Mouse (Mus musculus) neural tube, embryonic 10.5 days (tissue): Measurements from ENCODE around the gene Wdpcp.
A peak's percentile ranks its signal among the peaks of the same experiment; 100 is the strongest.

Source experiments
- DNase-seq: peaks from one replicate; pipeline ENCODE4 v3.0.0-alpha.2; 2017; ENCODE audit warnings: low spot score; ENCODE audit errors: extremely low spot score

The Wdpcp gene

DNA sequence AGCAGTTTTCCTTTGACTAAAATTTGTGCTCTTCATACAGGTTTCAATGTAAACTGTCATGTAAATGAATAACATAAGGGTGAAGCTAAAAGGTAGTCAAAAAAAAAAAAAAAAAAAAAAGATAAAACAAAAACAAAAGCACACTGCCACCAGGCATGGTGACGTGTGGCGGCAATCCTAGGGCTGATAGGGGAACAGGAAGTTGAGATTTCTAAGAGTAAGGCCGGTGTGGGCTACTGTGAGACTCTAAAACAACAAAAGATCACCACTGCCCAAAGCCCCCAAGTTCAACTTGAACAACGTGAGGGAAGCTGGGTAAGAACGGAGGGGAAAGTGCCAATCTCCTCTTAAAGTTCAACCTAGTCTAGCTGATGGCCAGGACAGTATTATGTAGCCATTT, 3.0 kb upstream of the Wdpcp start:
- DNase-seq, result no peak

DNA sequence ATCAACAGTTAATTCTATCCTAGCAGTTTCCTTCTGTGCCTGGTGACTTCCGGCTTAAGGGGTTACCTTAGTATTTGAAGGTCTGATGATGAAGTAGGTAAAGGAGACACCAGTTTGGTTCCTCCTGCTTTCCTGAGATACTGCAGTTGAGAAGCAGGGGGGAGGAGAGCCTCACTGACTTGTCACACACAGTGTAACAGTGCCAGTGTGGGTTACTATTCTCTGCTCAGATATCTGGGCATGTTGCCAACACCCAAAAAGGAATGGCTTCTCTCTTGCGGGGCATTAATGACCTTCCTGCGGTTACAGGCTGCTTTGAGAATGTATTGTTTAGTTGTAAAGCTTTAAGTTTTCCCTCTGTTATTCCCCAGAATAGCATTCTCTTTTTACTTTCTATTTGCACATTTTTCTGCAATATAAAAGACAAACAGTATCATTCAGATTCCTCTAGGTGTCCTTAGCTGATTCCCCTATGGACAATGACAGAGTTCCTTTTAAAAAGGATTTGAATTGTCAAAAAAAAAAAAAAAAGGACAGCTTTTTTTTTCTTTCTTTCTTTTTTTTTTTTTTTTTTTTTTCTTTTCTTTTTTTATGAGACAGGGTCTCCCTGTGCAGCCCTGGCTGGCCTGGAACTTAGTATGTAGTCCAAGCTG, 2.5 kb upstream of the Wdpcp start:
- no peak for DNase-seq

DNA sequence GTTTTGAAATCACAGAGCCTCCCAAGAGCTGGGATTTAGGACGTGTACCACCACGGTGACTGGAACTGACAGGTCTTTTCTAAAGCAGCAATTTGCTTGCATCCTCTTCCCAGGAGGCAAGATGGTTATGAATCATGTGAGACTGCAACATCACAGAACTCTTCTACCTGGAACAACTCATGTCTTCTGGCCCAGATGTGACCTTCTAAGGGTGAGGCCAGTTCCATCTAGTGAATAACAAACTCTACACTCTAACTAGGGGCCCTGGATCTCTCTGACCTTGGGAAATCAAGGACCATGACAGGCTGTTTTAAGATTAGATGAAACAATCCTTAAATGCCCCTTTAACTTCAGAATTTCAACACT, 1.9 kb upstream of the Wdpcp start:
- no peak for DNase-seq

DNA sequence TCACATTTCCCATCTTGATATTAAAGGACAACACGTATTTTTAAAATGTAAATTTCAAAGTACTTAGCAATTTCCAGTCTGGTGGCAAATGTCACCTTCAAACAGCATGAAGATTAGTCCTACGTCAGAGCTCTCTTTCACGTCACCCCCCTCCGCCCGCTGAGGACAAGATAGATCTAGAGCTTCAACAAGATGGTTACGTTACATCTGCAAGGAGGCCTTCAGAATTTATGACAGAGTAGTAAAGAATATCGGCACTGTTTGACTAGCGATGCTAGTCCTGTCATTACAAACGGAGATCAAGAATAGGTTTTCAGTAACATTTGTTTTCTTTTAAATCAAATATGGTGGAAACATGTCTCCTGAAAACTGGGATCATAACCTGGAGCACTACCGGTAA, 1.1 kb upstream of the Wdpcp start:
- no peak for DNase-seq

DNA sequence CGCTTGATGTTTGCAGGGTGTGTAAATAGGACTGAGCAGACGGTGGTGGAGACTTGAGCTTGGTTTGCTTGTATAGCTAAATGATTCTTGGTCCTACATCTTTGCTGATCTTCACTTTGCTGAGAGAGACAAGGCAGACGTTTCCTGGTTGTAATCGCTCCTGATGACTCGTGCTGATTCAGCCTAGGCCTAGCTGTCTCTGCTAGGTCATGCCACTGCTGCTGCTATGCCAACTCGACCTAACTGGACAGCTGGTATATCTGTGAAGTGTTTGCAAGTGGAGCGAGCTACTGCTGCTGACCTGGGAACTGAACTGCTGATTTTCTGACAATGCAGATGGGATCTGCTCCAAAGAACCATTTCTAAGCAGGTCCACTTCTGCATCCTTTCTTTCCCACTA, 9.4 kb downstream of the Wdpcp start:
- DNase-seq, result no peak

DNA sequence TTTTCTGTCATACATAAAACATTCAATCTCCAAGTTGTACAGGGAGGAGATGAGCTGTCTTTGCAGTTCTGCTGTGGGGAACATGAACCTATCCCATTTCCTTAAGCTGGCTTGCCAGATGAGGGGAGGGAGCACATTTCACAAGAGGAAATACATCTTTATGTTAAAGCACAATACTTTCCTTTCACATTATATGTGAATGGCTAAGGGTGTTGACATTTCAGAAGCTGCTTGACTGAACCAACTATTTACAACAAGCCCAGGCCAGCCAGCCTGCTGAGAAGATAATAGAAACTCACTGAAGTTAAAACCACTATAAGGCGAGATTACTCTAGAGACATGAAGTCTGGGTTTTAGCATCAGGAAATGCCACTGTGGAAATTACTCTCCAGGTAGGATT, 11.3 kb downstream of the Wdpcp start:
- DNase-seq, result no peak

DNA sequence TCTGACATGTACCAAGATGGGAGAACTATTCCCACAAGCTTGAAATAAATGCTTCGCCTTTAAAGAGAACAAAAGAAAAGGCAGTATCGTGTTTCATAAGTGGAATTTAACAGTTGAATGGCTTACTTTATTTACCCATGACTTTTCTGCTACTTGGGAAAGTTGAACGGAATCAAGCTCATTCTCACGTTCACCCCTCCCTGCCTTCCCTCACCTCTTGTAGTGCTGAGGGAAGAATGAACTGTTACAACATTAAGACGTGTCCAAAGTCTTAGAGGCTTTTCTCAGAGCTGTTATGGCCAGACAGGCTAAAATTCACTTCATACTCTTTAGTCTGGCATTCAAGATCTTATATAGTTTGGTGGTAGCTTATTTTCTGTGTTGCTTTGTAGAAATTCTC, 30.5 kb downstream of the Wdpcp start:
- no peak for DNase-seq

DNA sequence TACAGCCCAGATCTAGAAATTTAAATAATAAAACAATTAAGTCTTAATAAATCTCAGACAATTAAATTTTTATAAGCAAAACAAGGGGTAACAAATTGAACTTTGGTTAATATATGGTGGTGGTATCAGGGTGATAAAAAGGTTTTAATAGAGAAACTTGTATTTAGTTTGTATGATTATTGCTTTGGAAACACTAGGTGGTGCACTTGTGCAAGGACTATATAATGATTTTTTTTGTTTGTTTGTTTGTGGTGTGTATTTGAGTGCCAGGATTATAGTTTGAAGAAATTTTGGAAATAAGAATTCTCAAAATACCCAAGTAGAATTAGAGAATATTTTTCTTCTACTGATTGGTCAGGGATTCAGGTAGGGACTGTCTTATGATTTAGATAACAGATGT, 43.9 kb downstream of the Wdpcp start:
- no peak for DNase-seq

DNA sequence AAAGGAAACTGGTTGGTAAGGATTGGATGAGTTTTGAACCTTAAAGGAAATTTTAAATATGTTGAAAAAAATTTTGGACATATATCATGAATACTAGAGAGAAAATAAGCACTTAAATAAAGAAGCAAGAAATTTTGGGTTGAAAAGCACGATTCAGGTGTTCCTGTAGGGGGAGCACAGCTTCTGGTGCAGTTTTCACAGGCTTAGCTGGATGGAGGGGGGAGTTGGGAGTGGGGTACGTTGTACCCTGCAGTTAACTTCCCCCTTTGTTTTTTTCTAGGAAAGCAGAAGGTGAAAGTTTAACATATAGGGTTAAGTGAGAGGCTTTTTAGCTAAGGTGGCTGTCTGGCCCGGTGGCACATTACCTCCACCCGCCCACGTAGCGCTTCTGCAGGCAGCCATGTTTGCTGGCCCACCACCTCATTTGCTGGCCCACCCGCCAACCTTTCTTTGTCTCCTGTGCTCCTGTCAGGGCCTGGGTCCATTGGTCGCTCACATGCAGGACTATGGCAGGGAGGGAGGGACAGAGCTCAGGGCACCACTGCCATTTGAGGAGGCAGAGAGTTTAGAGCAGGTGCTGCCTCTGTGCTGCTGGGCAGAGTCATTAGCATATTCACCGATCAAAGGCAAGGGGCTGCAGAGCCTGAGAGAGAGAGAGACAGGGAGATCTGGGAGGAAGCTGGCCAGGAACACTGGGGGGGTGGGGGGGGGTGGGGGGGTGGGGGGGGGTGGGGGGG, 62.3 kb downstream of the Wdpcp start:
- no peak for DNase-seq

DNA sequence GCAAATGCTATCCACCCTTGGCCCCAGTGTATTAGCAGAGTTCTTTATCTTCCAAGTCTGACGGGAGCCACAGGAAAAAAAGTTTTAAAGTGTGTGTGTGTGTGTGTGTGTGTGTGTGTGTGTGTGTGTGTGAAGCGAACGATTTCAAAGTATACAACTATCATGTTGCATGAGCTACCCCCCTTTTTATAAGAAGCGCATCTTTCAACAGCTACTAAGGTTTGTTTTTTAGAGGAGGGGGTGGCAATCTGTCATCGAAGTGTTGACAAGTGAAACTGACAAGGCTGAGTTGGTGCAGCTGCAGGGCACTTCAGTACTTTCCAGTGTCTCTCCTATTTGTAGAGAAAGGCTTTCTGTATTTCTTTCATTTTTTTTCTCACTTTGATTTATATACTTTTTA, 66.3 kb downstream of the Wdpcp start:
- peak; percentile 23 for DNase-seq

DNA sequence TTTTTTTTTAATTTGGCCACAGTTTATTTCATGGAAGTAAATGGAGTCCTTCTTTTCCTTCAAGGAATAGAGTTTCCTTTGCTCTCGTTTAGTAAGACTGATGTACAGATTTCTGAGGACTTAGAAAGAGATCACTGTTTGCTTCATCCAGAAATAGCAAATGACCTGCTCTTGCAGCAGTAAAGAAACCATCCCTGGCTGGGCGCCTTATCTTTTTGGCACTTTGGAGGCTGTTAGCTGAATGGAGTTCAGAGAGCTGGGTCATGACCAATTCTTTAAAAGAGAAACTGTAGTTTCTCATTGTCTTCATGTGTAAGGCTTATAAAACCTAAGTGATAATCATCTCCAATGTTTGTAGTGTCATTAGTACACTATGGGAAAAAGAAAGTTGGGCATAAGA, 67.5 kb downstream of the Wdpcp start:
- no peak for DNase-seq

DNA sequence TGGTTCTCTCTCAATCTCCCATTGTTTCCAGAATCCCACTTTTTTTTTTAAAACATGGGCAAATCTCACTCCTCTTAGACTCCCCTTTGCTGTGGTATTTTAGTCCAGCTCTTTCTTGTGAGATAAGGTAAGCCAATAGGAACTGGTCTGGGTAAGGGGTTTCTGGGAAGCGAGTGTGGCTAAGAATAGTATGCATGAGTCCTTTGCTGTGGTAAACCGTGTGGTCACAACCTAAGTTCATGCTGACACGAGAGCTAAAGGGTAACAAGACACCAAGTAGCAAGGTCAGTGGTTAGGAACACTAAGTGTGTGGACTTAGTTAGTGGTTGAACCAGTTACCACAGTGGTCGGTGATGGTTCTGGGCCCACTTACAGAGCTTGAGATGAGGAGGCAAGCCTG, 72.2 kb downstream of the Wdpcp start:
- no peak for DNase-seq

DNA sequence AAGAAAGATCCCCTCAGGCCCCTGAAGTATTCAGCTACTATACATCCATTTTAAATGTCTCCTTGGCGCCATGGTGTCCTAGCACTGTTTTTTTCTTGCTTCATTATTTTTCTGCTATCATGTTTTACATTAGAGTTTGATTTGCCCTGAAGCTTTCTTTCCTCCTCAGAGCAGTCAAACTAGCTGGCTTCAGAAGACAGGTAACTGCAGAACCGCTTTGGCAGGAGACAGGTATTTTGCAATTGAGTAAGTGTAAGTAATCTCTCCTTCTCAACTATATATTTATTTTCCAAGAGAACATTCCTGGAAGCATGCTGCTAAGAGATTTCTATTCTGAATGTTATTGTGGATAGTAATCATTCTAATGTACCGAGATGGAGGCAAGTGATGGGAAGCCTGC, 74.1 kb downstream of the Wdpcp start:
- DNase-seq, result no peak

DNA sequence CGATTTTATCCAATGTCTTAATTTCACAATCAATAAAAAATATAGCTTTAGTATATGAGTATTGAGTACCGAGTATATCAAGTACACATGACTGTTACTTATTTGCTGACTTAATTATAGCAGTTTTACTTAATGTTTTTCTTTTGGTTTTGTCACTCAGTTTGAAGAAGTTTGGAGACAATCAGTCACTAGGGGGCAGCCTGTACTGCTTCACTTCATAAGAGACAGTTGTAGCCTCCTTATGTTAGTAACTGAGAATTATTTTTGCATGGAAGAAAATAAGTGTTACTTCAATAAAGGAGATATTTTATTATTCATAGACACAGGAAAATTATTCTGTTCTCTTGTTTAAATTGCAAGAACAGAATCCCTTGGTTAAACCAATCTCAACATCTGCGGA, 87.0 kb downstream of the Wdpcp start:
- no peak for DNase-seq

DNA sequence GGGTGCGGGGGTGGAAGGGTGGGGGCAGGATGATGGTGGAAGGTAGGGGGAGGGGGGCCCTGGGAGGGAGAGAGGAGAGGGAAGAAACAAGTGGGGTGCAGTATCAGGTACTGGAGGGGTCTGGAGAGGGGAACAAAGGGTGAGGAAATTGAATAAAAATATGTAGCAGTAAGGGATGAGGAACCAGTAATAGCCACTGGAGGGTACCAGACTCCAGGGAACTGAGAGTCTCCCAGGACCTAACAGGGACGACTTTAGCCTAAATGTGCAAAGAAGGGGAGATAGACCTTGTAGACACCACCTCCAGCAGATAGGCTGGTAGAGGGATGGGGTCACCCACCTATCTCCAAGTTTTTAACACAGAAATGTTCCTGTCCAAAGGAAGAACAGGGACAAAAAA, 105.0 kb downstream of the Wdpcp start:
- no peak for DNase-seq

DNA sequence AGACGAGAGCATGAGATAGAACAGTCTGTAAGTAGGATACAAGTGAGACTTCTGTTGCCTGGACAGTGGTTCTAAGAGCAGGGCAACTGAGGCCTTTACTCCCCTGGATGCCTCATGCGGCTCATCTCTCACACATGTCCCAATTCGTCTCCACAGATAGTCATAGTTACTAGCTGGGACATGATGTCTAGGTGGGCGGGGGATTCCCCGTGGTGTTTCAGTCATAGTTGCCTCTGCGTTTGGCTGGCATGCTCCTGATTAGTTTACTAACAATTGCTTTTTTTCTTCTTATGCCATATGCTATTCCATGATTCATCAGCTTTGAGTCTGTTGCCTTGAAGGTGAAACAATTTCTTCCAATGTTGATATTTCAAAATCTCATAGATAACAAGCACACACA, 116.4 kb downstream of the Wdpcp start:
- DNase-seq, result no peak

DNA sequence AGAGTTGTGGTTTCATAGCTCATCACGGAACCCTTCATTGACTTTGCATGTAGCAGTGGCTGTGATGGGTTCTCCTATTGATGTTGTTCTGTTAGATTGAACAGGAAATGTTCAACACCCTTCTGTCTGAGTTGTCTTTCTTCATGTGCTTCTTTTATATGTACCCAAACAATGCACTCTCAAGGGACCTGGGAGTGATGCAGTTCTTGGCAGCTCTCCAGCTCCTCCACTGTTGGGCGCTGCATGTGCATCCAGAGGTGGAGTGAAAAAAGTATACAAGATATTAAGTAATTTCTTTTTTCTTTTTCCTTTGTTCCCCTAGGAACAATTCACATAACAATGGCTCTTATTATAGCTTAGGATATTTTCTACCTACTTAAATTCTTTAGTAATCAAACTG, 118.7 kb downstream of the Wdpcp start:
- no peak for DNase-seq

DNA sequence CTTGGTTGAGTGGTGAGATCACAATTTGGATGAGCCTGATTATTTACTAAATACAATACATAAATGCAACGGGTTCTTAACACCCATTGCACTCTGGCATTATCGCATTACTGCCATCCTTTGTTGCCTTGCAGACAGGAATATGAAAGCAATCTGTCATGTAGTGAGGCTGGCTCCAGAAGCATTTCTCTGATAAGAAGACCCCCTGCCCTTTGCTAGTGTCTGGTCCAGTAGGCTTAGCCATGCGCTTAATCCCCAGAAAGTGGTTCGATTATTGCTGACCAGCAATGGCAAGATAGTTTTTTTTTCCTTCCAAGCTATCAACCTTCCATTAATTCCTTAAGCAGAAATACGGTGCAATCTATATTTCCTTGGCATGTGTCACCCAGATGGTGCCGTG, 122.1 kb downstream of the Wdpcp start:
- no peak for DNase-seq

DNA sequence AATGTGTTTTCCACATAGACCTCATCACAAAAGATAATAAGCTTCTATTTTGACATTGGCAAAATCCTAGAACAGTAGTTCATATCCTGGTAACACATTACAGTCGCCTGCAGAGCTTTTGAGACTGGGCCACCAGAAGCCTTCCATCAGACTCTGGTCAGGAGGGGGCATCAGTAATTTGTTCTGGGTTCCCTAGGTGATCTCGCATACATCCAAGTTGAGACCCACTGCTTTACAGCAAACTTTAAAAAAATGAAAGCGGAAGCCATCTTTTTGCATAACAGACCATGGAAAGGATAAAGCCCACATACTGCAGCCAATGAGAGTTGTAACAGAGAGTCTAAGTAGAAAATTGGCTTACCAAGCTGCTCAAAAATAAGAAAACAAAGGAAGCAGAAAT, 125.6 kb downstream of the Wdpcp start:
- DNase-seq, result no peak

DNA sequence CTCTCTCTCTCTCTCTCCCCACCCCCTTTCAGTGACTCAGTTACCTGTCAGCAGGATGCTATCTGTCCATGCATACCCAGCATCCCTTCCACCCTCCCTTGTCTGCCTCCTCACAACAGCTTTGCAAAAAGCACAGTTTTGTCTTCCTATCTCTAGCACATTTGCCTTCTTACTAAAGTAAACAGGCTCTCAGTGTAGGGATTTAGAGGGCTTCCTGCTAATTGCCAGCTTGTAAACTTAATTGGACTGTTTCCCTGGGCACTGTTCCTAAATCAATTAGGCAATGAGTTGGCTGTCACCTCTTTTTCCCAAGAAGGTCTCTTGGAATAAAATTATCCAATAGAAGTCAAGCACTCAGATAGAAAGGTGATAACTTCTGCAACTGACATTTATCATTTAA, 141.5 kb downstream of the Wdpcp start:
- no peak for DNase-seq

DNA sequence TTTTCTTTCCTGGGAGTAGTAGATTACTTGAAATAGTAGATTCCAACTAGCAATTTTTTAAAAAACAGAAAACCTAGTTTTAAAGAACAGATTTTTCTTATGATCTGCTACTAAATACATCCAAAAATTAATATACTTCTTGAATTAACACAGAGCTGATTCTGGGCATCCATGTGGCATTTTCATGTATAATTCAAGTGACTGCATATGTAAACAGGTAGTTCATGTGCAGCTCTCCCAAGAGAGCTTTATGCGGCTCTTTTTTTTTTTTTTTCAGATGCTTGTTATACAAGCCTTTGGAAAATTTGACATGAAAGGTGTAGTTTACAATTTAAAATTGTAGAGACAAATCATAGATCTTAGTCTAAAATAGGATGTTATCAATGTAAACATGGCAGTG, 142.0 kb downstream of the Wdpcp start:
- DNase-seq, result no peak

DNA sequence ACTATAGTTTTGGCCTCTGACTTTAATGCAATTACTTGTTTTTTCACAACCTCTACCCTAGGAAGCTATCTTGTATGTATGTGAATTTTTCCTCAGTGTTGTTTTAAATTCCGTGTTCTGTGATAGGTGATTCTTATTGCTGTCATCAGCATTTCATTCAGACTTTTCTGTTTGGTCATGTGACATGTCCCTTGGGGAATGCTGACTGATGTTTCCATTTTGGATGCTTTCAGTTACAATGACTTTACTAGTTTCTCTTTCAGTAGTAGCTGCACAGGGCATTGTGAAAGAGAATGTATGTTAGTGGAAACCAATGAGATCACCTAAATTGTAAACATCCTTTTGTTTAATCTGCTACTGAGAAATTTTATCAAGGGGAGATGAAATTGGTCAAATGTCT, 154.3 kb downstream of the Wdpcp start:
- DNase-seq, result no peak

DNA sequence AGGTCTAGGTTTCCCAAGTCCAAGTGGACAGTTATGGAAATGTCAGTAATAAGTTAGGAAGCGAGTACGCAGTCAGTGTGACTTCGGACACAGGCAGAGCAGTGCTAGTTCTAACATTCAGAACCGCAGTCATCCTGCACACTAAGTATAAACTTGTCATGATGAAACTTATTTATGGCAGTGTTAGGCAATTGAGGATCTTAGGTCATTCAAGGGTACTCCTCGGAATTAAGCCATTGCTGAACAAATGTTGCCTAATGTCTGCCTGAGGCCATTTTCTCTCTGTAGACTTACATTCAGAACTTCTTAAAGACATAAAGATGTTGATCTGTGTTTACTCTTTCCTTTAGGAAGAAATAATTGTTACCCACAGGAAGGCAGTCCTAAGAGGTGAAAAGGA, 157.0 kb downstream of the Wdpcp start:
- DNase-seq, result no peak

DNA sequence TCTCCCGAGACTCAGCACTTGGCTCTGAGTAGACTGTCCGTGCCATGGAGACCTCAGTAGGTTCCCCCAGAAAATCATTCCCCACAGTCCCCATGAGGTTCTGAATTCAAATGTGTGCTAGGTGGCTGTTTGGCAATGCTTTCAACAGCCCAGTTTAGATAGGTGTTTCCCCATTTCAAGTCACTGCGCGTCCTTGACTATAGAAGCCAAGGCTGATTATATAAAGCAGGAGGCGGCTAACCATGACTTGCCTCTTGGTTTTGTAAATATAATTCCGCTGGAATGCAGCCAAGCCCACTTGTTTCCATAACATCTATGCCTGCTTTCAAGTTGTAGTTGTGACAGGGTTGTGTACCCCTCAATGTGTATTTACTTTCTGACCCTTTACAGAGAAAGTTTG, 157.9 kb downstream of the Wdpcp start:
- DNase-seq, result no peak
